Mouse (Mus musculus): ENCODE measurements at regions not wholly inside any gene's neighbourhood (a gene's known extent, or its start where the extent isn't known, plus 50 kb on each side); places are given as distances from the start of the nearest gene placed in this dataset.

DNA sequence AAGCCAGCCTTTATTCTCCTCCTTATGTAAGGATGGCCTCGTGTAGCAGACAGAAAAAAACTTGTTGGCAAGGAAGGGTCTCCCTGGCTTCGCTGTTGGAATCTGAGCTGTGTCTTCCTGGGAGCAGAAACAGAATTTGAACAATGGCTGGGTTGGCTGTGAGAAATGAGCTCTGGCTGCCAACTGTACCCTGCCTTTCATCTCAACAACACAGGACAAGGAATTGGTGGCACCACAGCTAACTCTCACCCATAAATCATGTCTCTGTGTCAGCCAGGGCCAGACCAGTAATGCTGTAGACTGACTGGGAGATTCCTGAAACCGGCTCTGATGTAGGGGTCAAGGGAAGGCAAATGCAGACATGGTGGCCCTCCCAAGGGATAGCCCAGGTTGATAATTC, 189.5 kb upstream of the BB014433 start:
- TF ChIP-seq CTCF (IDR thresholded peaks at IDR 0.05; ENCODE audit: borderline replicate concordance, extremely low read depth, insufficient read depth, insufficient read length) = no peak
- no peak for TF ChIP-seq POLR2A (IDR thresholded peaks at IDR 0.05; ENCODE audit: borderline replicate concordance, extremely low read depth, insufficient read depth, insufficient read length, poor library complexity, severe bottlenecking)
